Mouse (Mus musculus): Measurements from ENCODE around the gene Lilra6. TPM values are rescaled to one million over a fixed set of nuclear protein-coding genes. Genes with fewer than 3 reads are reported as not detected.
"Not testable (repeated sequence)": the region's sequence is repeated elsewhere in the genome, so short reads cannot be mapped to it uniquely, and the experiment has no call there.

The Lilra6 gene
- not detected for total RNA-seq (2021)
- long read RNA-seq, experiment 1, result 0 reads
- long read RNA-seq, experiment 2, result 0 reads

- intact Hi-C loops (cut with DNase I); DNase-seq: not testable (repeated sequence)
Observed at GRCm38 (mm10) chr7:3915387-3915786, at the start of gene Lilra6. TSS of gene Lilra6 (minus strand) at chr7:3915503.

DNA sequence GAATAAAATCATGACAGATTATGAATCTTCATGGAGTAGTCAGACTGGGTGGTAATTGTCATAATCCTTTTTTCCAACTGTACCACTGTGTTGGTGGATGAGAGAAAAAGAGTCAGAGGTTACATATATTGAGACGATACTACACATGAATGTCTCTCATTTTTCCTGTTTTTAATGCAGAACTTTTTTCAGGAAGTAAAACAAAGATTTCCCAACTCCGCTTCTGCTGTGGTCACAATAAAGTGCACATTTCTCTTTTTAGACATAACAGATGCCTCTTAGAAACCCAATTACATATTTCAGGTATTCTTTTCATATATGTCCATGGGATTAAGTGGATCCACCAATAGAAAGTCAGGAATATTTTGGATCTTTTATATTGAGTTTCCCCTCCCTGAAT is 46.7 kb upstream of the Lilra6 start:
- no peak for DNase-seq
- intact Hi-C loops (cut with DNase I), result no loop called here

- intact Hi-C loops (cut with DNase I), result no loop called here
- DNase-seq, result no peak
Observed at GRCm38 (mm10) chr7:3957387-3957786, 42.1 kb upstream of the Lilra6 start.

GRCm38 (mm10) chr7:3949159-3949558 is 33.9 kb upstream of the Lilra6 start:
- no peak for DNase-seq
- intact Hi-C loops (cut with DNase I), result no loop called here

DNA sequence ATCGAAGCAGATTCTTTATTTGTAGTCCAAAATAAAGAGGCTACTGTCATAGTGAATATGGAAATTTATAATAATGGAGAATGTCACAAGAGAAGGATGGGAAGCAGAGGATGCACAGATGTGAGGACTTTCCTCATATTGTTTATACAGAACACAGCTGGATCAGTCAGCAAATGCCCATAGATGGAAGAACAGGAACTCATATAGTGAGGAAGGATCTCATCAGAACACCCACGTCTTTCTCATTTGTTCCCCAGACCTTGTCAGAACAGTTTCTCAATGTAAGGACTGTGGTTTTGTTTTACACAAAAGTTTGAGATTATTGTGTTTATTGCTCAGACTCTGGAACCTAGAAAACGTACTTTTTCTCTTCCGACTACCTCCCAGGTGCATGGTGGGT is 32.9 kb upstream of the Lilra6 start:
- intact Hi-C loops (cut with DNase I), result no loop called here
- DNase-seq, result no peak

GRCm38 (mm10) chr7:3946117-3946516 is 30.8 kb upstream of the Lilra6 start:
- DNase-seq, result no peak
- intact Hi-C loops (cut with DNase I), result no loop called here

GRCm38 (mm10) chr7:3940915-3941314 is 25.6 kb upstream of the Lilra6 start:
- no peak for DNase-seq
- intact Hi-C loops (cut with DNase I), result no loop called here

- DNase-seq, result no peak
- intact Hi-C loops (cut with DNase I), result no loop called here
Observed at GRCm38 (mm10) chr7:3939866-3940525, 24.7 kb upstream of the Lilra6 start.

- intact Hi-C loops (cut with DNase I); DNase-seq: not testable (repeated sequence)
Observed at GRCm38 (mm10) chr7:3935473-3935872, 20.2 kb upstream of the Lilra6 start.

- intact Hi-C loops (cut with DNase I), result no loop called here
- DNase-seq, result no peak
Observed at GRCm38 (mm10) chr7:3903704-3904103, 11.6 kb downstream of the Lilra6 start.

- intact Hi-C loops (cut with DNase I); DNase-seq: not testable (repeated sequence)
Observed at GRCm38 (mm10) chr7:3898036-3898590, 17.2 kb downstream of the Lilra6 start, which contains the start of gene Gm14548. TSS of gene Gm14548 (minus strand) at chr7:3898120.

DNA sequence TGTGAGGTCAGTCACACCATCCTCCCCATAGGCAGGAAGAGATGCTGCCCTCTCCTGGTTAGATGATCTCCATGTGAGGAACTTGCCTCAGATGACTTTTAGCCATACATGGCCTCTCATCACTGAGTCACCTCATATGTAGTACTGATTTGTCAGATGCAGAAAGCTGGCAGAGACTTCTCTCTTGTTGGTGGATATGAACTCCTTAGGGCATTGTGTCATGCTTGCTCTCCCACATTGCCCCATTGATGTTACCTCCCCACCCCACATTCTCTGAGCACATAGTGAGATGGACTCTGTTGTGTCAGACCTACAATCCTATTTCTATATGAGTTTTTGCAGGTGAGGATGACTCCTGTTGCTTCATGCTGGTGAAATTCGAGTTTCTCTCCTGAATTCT is 40.3 kb downstream of the Lilra6 start:
- intact Hi-C loops (cut with DNase I), result not testable (repeated sequence)

More for the DNA sequence above, 40.3 kb downstream of the Lilra6 start:
- DNase-seq, result not testable (repeated sequence)

Other genes with a start within 250 kb of the Lilra6 start
- gene Leng1, start 249.7 kb downstream of the Lilra6 start, total RNA-seq (2021), result 1 to 10 TPM; 3.3 to 6.1 TPM
- gene Tmc4, start 237.9 kb downstream of the Lilra6 start, total RNA-seq (2021), result under 1 TPM; 0.43 to 0.94 TPM
- gene Tsen34, start 222.6 kb downstream of the Lilra6 start, total RNA-seq (2021), result 10 to 100 TPM; 26.6 to 27.9 TPM
- gene Mboat7, start 222.0 kb downstream of the Lilra6 start, total RNA-seq (2021), result 10 to 100 TPM in 1 of 2 experiments, 1 to 10 TPM in 1; 8.4 to 10.2 TPM
- gene Rps9, start 211.5 kb downstream of the Lilra6 start, total RNA-seq (2021), result 100 to 1,000 TPM; 353 to 420 TPM
- gene Pirb, start 195.1 kb downstream of the Lilra6 start, total RNA-seq (2021), result under 1 TPM; 0.61 to 0.89 TPM
- gene Gm15448, start 89.8 kb downstream of the Lilra6 start, total RNA-seq (2021), result under 1 TPM; 0.15 to 0.20 TPM
- gene Pira2, start 70.5 kb downstream of the Lilra6 start, total RNA-seq (2021), result under 1 TPM in 1 of 2 experiments, not detected in 1; 0.37 TPM
- gene Gm14548, start 17.4 kb downstream of the Lilra6 start, total RNA-seq (2021), result under 1 TPM in 1 of 2 experiments, not detected in 1; 0.20 TPM
- gene Lair1, start 147.7 kb upstream of the Lilra6 start, total RNA-seq (2021), result under 1 TPM; 0.08 to 0.54 TPM
- 1 to 10 TPM; 1.7 to 1.8 TPM for gene Ttyh1, start 203.9 kb upstream of the Lilra6 start, total RNA-seq (2021)
- gene Leng8, start 221.5 kb upstream of the Lilra6 start, total RNA-seq (2021), result 10 to 100 TPM; 32.8 to 43.8 TPM
- 1 to 10 TPM; 2.0 to 2.9 TPM for gene Leng9, start 234.9 kb upstream of the Lilra6 start, total RNA-seq (2021)
- gene Cdc42ep5, start 249.4 kb upstream of the Lilra6 start, total RNA-seq (2021), result 1 to 10 TPM; 2.0 to 3.1 TPM

All from gastrocnemius, postnatal 36 days (tissue).